Mouse (Mus musculus) liver, embryonic 14.5 days (tissue): Measurements from ENCODE around the gene Simc1. TPM values are rescaled to one million over a fixed set of nuclear protein-coding genes. Genes with fewer than 3 reads are reported as not detected.

Experiments
- ATAC-seq: fragments of 200-750 bp; cut with Nextera tagmentation; 2 replicates; pipeline ENCODE4 v1.8.0; 2017; ENCODE audit warnings: moderate number of reproducible peaks, mild to moderate bottlenecking, moderate library complexity; ENCODE audit not compliant: insufficient read depth
- DNase-seq, 3 experiments: peaks; one replicate each; pipeline ENCODE4 v3.0.0-alpha.2; 2012 to 2013; ENCODE audit warnings: low read depth in 3 of 3, low spot score in 3 of 3
- H3K27ac ChIP-seq: fragments of 300-500 bp; sonication (generic); 2 replicates; pipeline ENCODE4 v1.5.1; 2014; ENCODE audit warnings: moderate library complexity, mild to moderate bottlenecking, control low read depth, inconsistent platforms
- H3K27me3 ChIP-seq: fragments of 300-500 bp; sonication (generic); 2 replicates; pipeline ENCODE4 v1.6.1; 2014; ENCODE audit warnings: mild to moderate bottlenecking, low read length, moderate library complexity; ENCODE audit not compliant: control insufficient read depth, insufficient read depth
- H3K36me3 ChIP-seq: fragments of 300-500 bp; sonication (generic); replicated peaks from 2 replicates; pipeline ENCODE4 v1.6.1; 2014; ENCODE audit warnings: low read depth; ENCODE audit not compliant: control insufficient read depth, insufficient read depth
- H3K4me1 ChIP-seq, 2 experiments: fragments of 200-500 bp in 1 of 2; fragments of 300-500 bp in 1 of 2; sonication (generic) in 1 of 2; replicated peaks; 2 replicates each; pipeline ENCODE4 v1.6.1; 2012 to 2014; ENCODE audit warnings: antibody characterized with exemption in 1 of 2, inconsistent platforms in 1 of 2, low read length in 1 of 2; ENCODE audit not compliant: control insufficient read depth in 2 of 2, insufficient read depth in 2 of 2
- H3K4me2 ChIP-seq: fragments of 300-500 bp; sonication (generic); 2 replicates; pipeline ENCODE4 v1.6.1; 2014; ENCODE audit warnings: low read depth, mild to moderate bottlenecking, control low read depth, moderate library complexity
- H3K4me3 ChIP-seq, 2 experiments: fragments of 200-500 bp in 1 of 2; fragments of 300-500 bp in 1 of 2; sonication (generic) in 1 of 2; 2 replicates each; pipeline ENCODE4 v1.5.1; 2012 to 2014; ENCODE audit warnings: low read depth in 2 of 2, low read length in 2 of 2, mild to moderate bottlenecking in 2 of 2, control low read depth in 1 of 2, inconsistent platforms in 1 of 2, moderate library complexity in 1 of 2; ENCODE audit not compliant: insufficient read depth in 1 of 2
- H3K9ac ChIP-seq: fragments of 300-500 bp; sonication (generic); replicated peaks from 2 replicates; pipeline ENCODE4 v1.6.1; 2014; ENCODE audit warnings: mild to moderate bottlenecking, control low read depth, moderate library complexity
- H3K9me3 ChIP-seq: fragments of 300-500 bp; sonication (generic); 2 replicates; pipeline ENCODE4 v1.6.1; 2016; ENCODE audit warnings: low read length, mixed read lengths; ENCODE audit not compliant: control insufficient read depth
- CTCF ChIP-seq: IDR thresholded peaks from 2 replicates; pipeline ENCODE4 v1.5.1; 2016; ENCODE audit warnings: antibody characterized with exemption, low read depth, control low read depth
- EP300 ChIP-seq: IDR thresholded peaks from 2 replicates; pipeline ENCODE4 v1.6.1; 2016; ENCODE audit warnings: antibody characterized with exemption, low read depth
- WGBS: fragments of 180-500 bp; shearing (Covaris S2); extraction: QIAGEN DNeasy Blood & Tissue Kit; methylation state at CpG from one replicate; pipeline ENCODE4 v1.1.7; 2014; ENCODE audit not compliant: insufficient replicate concordance; 5-methylcytosine and 5-hydroxymethylcytosine counted together
- polyA plus RNA-seq, 2 experiments: library from polyadenylated mRNA; depleted of rRNA in 1 of 2; stranded (reverse) in 1 of 2; unstranded in 1 of 2; fragments of >200 nt; fragmentation: Nextera tagmentation in 1 of 2; extraction: Ambion mirVana in 1 of 2; gene quantifications; 2 replicates each; pipeline versions ENCODE4 v1.2.1 to v1.2.3; 2012 to 2014

Gene Simc1
- polyA plus RNA-seq, 2 experiments = 2.0 to 2.8 TPM

- H3K27ac ChIP-seq = no peak overlapping the region
- H3K9me3 ChIP-seq = no peaks in the 10 kb centered on the region
- H3K4me1 ChIP-seq = no peaks in the 10 kb centered on the region
- ATAC-seq (no peak), DNase-seq (no peak)
- H3K27me3 ChIP-seq = no peaks in the 10 kb centered on the region
- TF ChIP-seq EP300 (no peak), CTCF (no peak)
- H3K4me3 ChIP-seq = no peak overlapping the region
- H3K9ac ChIP-seq = no peak overlapping the region
- WGBS = 77% methylated on average over 3 of the region's 3 CpGs
- peaks cover 38% of the 10 kb centered on the region for H3K36me3 ChIP-seq
- H3K4me2 ChIP-seq = no peak overlapping the region
Observed at GRCm38 (mm10) chr13:54556796-54557195, 53.2 kb downstream of the Simc1 start.

GRCm38 (mm10) chr13:54557652-54558051 is 54.1 kb downstream of the Simc1 start:
- DNase-seq (no peak), ATAC-seq (no peak)
- H3K4me1 ChIP-seq = no peaks in the 10 kb centered on the region
- no peak overlapping the region for H3K4me3 ChIP-seq
- WGBS = 74% methylated on average over 1 of the region's 1 CpGs
- no peak overlapping the region for H3K9ac ChIP-seq
- H3K27me3 ChIP-seq = no peaks in the 10 kb centered on the region
- no peak overlapping the region for H3K27ac ChIP-seq
- H3K9me3 ChIP-seq = no peaks in the 10 kb centered on the region
- peaks cover 35% of the 10 kb centered on the region for H3K36me3 ChIP-seq
- TF ChIP-seq CTCF = no peak
- no peak for TF ChIP-seq EP300
- H3K4me2 ChIP-seq = no peak overlapping the region

- H3K27ac ChIP-seq = no peak overlapping the region
- peaks cover 27% of the 10 kb centered on the region for H3K36me3 ChIP-seq
- 69% methylated on average over 2 of the region's 2 CpGs for WGBS
- no peak overlapping the region for H3K4me2 ChIP-seq
- no peak overlapping the region for H3K9ac ChIP-seq
- H3K4me3 ChIP-seq = no peak overlapping the region
- no peaks in the 10 kb centered on the region for H3K9me3 ChIP-seq
- H3K4me1 ChIP-seq = peaks cover 2 to 6% of the 10 kb centered on the region in 2 experiments; a peak in 2 of 4 replicates
- no peak for DNase-seq
- no peak for TF ChIP-seq CTCF
- no peak for TF ChIP-seq EP300
- no peak for ATAC-seq
- no peaks in the 10 kb centered on the region for H3K27me3 ChIP-seq
Observed at GRCm38 (mm10) chr13:54559656-54560055, 56.1 kb downstream of the Simc1 start.

- H3K36me3 ChIP-seq = peaks cover 27% of the 10 kb centered on the region
- no peak overlapping the region for H3K27ac ChIP-seq
- TF ChIP-seq EP300 (no peak), CTCF (no peak)
Observed at GRCm38 (mm10) chr13:54560608-54561007, 57.0 kb downstream of the Simc1 start.

DNA sequence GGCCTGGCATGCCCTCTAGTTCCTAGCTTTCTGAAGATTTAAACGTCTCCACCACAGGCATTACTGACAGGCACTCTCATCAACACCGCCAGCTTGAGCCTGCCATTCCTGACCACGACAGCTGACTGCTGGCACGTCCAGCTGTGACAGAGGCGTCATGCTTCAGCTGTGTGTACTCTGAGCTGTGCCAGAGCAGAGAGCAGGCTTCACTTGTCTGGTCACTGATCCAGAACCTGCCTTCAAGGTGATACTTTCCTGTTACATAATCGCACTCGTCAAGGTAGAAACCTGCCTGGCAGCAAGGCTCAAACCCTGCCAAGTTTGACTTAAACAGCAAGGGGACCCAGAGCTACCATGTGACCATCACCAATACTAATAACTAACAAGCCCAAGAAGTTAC is 59.0 kb downstream of the Simc1 start:
- 71% methylated on average over 7 of the region's 7 CpGs for WGBS
- no peak overlapping the region for H3K4me2 ChIP-seq
- DNase-seq (no peak), ATAC-seq (no peak)
- H3K27me3 ChIP-seq = no peaks in the 10 kb centered on the region
- no peak overlapping the region for H3K9ac ChIP-seq
- no peak for TF ChIP-seq EP300
- TF ChIP-seq CTCF = no peak
- peaks cover 9 to 14% of the 10 kb centered on the region in 2 experiments for H3K4me1 ChIP-seq
- no peak overlapping the region for H3K27ac ChIP-seq
- H3K4me3 ChIP-seq = no peak overlapping the region
- H3K36me3 ChIP-seq = peaks cover 16% of the 10 kb centered on the region
- H3K9me3 ChIP-seq = no peaks in the 10 kb centered on the region

More at GRCm38 (mm10) chr13:54560608-54561007, 57.0 kb downstream of the Simc1 start:
- Histone ChIP-seq H3K4me1 (peaks cover 5 to 8% of the 10 kb centered on the region in 2 experiments; a peak in 3 of 4 replicates), H3K9me3 (no peaks in the 10 kb centered on the region), H3K4me3 (no peak overlapping the region), H3K4me2 (no peak overlapping the region), H3K27me3 (no peaks in the 10 kb centered on the region), H3K9ac (no peak overlapping the region)
- DNase-seq (no peak), ATAC-seq (no peak)
- WGBS = 86% methylated on average over 7 of the region's 7 CpGs
